Mouse (Mus musculus): Measurements from ENCODE around the gene Fam243.

Gene Fam243

DNA sequence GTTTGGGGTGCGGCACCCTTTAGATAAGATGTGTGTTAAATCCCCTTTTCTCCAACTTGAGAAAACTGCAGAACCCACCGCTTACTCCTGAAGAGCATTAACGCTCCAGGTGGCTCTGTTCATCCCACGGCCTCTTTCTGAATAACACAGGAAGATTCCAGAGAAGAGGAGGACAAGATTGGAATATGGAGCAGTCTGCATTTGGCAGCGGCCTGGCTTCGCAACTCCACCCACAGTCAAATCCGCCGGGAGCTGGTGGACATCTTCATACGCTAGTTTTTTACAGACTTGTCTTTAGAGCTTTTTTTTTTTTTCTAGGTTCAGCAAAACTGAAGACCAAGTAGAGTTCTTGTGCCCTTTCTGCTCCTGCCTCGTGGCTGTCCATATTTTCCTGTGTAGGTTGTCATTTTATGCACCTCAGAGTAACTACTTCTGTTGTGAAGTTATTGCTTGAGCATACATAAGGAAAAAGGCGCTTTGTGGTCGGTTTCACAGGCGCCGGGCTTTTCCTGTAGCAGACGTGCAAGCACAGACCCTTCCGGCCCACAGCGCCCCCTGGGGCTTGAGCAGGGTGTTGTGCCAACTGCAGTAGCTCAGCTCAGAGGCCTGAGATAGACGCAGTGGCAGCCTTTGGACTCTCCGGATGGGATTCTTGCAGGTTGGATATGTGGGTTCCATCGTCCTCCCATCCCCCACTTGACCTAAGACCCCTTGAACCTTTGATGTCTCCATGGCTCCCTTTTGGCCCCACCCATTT, 1.7 kb downstream of the Fam243 start:
- DNase-seq, result peak; percentile 60

DNA sequence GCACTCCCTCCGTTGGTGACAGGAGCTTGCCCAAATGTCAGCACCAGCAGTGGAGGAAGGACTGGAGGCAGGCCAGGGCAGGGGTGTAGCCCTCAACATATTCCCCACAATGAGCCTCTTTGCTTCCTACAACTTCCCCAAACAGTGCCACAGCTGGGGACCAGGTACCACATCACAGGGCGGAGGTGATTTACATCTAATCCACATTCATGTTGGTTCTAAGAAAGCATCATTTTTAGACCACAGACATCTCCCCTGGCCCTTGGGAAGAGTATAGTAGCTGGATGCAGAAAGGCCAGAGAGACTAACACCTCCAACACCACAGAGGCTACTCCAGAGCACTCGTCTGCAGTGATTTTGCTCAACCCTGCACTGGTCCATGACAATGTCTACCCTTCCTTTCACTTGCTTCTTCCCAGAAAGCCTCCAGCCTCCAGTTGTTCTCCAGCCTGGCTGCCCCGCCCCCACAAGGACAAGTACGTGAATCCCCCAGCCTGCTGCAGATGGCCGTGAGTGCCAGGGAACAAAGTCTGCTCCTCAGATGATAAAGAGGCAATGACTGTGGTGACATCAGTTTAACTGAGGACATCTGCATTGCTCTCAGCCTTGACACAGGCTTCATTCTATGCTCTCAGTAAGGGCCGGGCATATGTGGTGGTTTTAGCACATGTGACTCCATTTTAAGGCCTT, 5.0 kb downstream of the Fam243 start:
- DNase-seq, result no peak

DNA sequence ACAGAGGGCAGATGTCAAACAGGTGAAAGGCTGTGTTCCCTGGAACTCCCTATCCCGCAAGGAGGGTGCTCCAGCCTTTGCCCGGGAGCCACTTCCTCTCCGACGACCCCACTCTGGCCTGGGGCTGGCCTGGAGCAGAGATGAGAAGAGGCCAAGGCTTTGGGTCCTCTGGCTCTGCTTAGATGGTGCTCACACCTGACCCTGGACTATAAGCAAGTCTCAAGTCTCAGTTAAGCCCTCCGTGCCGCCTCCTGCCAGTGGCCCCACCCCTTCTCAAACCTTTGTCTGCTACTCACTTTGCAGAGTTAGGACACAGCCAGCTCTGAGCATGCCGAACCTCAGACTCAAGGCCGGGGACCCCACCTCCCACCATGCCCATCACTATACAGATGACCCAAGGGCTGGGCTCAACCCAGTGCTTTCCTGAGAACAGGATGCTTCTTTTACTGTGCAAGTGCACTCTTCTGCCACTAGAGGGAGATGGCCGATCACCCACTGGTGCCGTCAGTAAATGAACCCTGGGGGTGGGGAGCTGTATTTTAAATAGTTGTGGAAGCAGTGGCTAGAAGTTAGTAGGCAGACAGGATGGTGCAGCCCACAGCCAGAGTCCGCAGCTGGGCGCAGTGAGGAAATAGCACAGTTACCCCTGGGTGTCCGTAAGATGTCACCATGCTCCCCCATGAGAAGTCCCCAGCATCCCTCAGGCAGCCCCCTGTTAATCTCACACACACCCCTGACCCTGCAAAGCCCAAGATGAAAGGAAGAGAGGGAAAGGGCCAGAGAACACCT, 7.1 kb downstream of the Fam243 start:
- peak; percentile 59 for DNase-seq

DNA sequence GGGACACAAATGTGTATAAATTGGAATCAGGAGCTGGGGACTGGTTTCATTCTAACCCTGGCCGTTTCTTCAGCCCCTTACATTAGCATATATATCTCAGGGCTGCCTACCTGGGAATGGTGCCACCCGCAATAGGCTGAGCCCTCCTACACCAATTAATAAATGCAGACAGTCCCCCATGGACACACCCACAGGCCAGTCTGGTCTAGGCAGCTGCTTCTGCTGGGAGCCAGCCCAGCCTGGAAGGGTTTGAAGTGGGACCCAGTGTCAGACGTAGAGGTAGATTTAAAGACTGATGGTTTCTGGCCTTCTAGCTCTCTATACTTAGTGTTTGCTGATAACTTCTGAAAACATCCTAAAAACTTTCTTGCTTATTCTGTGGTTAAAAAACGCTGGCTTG, 12.1 kb downstream of the Fam243 start:
- no peak for DNase-seq

DNA sequence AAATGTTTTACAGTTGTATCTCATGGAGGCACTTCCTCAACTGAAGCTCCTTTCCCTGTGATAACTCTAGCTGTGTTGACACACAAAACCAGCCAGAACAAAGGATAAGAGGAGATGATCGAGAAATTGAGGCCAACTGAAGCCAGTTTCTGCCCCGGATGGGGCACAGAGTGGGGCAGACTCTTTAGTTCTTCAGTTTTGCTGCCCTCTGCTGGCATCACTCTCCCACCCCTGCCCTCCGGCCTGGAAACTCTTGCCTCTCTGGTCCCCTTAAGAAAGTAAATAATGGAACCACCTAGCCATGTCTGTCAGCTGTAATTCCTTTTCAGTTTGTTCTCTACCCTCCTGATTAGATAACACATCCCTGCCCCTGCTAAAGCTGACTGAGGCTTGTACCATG, 13.3 kb downstream of the Fam243 start:
- DNase-seq, result no peak

DNA sequence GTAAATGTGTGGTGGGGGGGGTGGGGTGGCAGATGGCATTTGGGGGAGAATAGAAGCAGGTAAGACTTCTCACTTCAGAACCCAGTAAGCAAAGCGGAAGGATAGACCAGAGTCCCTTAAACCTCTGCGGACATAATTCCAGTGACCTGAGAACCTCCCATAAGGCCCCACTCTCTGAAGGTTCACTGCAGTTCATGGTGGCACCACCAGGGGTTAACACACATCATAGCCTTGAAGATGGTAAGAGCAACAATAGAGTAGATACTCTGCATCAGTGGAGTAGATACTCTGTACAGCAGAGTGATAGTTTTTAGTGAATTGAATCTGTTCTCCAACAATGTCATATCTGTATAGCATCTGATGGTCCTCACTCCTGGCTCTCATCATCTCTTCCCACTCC, 15.7 kb downstream of the Fam243 start:
- no peak for DNase-seq

DNA sequence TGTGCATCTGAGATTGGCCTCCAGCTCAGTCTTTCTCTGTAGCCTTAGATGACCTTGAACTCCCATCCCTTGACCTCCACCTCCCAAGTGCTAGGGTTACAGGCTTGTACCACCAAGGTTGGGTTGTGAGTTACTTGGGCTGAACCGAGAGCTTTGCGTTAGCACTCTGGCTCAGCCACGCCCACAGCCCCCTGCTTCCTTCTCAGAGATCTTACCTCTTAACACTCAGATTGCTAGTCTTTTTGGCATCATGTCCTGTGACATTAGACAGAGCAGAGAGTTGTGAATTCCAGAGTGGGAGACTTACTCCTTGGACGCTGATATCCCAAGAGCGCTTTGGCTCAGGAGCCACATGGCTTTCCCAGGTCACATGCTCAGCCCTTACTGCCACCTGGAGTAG, 18.7 kb downstream of the Fam243 start:
- DNase-seq, result no peak

DNA sequence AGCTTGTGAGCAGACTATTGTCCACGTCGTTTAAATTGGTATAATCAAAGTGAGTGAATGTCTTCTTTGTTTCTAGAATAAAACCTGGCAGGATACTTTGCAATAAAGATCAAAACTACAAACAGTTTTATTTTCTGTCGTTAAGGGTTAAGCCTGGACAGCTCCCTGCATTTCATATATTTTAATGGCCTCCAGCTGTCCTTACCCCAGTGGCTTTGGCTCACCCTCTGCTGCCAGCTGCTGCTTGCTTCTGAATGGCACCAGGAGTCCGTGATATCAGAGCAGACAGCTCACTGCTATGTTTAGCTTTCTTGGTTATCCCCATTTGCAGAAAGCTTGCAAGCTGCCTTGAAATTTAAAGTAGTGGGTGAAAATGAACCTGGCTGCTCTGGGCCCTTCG, 19.3 kb downstream of the Fam243 start:
- no peak for DNase-seq

DNA sequence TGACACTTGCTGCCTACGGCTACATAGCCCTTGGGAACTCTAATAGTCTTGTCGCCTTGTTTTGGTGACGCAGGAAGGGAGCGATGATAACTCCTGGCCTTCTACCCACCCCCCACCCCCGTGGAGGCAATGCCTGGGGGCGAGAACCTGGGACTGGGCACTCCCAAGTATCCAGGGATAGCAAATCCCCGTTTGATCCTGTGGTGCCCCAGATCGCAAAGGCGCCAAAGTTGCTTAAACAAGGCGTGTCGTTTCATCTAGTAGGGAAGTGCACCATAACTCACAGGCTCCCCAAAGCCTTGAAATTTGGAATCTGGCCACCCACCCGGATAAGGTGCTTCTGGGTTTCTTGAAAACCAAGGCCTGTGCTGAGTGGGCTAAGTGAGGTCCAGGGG, 19.8 kb downstream of the Fam243 start:
- DNase-seq, result peak; percentile 50

DNA sequence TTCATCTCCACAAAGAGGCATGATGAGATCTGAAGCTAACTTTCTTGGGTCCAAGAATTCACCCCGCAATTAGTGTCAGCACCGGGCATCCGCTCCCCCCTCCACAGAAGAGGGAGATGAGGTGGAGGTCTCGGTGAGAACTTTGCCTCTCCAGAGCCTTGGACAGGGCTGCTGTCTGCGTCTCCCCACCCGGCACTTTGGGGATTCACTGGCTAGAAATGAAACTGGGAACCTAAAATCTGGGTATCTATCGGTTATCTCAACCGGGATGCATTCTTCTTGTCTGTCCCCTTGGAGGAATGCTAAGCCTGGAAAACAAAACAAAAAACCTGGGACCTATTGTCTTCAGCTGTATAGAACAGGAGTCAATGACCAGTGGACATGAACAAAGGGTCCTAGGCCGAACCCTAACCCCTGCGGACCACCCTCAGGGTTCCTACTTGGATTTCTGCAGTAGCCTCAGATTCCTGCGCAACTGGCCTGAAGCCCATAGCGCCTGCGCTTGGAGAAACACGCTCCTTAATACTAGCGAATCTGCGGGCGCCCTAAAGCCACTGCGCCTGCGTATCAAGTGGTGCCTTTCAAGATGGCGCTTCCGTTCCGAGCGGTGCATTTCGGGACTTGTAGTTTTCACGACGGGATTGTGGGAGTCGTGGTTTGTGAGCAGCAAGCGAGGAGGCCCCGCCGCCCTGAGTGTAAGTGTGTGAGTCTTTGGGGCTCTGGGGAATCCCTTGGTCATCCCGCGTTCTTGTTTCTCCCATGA, 20.4 kb downstream of the Fam243 start, which contains the start of gene Smim11:
Smim11 (plus strand) TSS at position 638 of the 763 bp plus-strand sequence.
- peak; percentile 96 for DNase-seq

DNA sequence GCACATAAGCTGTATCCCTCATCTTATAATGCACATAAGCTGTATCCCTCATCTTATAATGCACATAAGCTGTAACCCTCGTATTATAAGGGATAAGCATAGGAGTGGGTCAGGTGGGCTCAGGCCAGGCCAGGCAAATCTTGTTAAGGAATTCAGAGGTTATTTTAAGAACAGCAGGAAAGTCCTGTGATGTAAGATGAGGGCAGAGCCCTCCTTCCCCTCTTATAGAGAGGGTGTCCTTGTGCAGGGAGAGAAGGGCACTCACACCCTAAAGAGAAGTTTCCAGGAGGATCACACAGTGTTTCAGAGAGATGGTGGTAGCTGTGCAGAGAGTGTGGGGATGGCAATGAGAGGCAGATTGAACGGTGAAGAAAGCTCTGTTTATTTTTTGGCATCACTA, 25.9 kb downstream of the Fam243 start:
- DNase-seq, result no peak

DNA sequence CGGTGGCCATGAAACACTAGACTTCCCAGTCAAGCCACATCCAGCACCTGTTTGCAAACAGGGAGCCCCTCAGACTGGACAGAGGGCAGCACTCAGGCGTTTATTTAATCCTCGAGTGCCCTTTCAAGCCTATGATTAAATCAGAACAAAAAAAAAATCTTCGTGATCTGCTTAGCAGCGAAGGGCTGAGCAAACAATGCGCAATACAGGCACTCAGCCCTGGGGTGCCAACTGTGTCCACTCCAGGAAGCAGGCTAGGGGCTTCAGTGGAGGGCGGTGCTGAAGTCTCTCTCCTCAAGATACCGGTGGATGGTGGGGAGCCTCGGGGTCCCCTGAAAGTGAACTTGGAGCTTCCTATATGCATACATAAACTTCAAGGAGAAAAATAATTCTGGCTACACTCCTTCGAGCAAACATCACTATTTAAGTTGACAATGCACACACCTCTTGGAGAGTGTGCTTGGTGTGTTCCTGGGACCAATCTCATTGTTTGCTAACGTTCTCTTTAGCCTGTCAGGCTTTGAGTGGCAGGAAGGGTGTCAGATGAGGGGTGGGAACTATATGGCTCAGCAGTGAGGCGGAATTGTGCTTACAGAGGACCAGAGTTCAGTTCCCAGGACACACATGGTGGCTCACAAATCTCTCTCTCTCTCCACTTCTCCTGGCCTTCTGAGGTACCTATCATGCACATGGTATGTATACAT, 26.8 kb downstream of the Fam243 start:
- no peak for DNase-seq

DNA sequence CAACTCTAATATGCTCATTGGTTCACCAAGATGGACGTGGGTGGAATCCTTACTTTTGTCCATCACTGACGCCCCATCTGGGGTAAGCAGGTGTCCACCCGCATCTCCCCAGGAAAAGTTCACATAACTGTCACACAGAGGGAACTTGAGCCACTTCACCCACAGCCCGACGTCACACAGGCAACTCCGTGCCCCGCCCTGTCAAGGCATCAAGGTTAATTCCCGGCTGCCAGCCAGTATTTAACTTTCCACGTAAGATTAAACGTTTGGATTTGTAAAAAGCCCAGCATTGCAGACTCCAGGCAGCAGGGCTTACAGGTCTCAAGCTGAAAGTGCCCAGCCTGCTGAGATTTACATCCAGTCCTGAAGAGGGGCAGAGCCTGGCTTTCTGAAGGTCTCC, 29.1 kb downstream of the Fam243 start, which contains the start of gene Kcne2:
Kcne2 (plus strand) TSS at position 289 of the 400 bp plus-strand sequence.
- DNase-seq, result no peak

DNA sequence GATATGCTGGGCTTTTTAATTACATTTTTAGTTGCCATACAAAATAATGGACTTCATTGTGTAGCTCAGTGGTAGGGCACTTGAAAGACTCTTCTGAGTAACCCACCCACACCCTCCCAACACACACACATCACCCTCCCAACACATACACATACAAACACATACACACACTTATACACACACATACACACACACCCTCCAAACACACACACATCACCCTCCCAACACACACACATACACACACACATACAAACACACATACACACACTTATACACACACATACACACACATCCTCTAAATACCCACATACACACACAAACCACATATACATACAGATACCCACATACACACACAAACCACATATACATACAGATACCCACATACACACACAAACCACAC, 31.2 kb downstream of the Fam243 start:
- DNase-seq, result no peak

DNA sequence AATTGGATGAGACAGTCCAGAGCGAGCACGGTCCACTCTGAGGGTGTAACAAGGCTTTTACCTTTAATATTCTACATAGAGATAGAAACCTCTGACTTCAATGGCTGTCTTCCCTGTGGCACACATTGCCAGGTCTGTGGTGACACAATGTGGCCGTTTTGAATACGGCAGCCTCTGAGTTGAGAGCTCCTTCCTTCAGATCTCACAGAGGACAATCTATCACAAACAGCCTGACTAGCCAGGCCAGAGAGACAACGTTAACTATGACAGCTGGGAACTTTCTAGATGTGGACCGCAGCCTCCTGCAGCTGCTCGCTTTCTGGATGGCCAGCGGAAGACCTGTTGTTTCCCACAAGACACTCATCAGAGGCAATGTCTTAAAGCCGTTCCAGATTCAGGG, 32.5 kb downstream of the Fam243 start:
- DNase-seq, result peak; percentile 72

DNA sequence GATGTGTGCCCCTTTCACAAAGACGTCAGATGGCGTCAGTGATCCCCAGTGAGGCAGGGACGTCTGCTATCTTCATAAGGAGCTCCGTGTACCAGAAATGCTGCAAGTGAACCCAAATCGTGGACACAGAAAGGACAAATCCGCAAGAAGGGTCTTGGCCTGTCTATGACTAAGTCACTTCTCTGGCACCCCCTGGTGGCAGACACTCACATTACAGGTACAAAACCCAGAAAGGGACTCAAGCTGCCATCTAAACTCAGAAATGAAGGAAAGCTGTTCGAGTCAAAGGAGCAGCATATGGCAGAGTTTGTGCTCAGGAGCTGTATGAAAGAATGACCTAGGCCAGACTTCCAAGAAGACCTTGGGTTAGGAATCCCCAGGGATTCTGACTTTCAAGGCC, 34.6 kb downstream of the Fam243 start:
- DNase-seq, result peak; percentile 95

DNA sequence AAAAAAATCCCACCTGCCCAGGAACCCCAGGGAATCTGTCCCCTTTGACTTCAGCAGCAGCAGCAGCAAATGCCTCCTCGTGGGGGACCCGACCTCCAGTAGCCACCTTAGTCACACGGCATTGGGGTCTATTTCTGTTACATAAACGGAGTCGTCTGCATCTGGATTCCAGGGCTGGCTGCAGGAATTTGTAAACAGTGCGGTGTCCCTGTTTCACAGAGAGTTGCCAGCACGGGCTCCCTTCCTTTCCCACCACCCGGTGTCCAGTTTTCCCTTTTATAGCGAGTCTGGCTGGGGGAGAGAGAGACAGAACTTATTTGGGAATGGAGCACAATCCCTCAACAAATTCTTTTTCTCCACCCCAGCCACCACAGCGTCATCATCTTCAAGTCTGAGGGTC, 36.2 kb downstream of the Fam243 start:
- no peak for DNase-seq

DNA sequence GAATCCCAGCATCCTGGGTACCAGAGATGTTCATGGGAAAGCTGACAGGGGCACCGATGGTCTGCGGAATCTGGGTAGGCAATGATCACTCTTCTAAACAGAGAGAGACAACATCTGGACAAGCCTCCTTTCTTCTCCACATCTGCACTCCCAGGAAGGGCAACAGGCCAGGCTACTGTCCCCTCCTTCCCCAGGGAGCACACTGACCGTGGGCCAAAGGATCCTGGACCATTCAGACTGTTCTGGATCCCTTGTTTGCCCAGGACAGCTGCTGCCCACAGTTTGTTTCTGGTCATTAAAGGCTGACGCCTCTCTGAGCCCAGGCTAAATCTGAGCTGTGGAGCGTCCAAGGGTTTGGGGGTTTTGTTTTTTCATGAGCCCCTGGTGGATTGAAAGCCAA, 38.6 kb downstream of the Fam243 start:
- DNase-seq, result no peak

DNA sequence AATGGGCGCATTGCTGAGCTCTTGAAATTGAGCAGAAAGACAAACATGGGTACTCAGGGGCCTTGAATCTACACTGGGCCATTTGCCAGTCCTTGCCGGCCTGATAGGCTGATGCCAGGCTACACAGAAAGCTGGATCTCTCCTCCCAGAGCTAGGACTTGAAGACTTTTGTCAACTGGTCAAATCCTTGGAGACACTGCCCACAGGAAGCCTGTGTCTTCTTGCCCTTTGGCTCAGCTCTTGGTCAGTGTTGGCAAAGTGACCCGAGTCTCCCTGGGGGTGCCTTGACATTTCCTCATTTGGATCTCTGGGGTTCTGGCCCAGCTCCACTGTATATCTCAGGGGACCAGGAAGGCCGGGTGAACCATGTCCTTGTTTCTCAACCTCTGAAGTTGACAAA, 45.7 kb downstream of the Fam243 start:
- no peak for DNase-seq

DNA sequence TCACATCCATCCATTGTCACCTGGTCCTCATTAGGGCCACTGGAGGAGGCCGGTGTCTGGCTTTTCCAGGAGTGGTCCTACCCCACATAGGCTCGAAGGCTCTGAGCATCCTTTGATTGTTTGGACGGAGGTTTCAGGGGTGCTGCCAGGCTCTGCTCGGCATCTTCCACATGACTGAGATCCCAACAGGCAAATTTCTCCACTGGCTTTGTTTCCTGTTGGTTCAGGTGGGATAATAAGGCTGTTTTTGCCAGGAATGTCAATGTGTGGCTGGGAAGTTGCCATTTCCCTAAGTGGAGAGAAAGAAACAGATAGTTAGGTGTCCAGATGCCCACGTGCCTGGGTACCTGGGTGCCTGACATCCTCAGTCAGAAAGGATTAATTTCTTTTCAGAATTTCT, 46.7 kb downstream of the Fam243 start:
- DNase-seq, result no peak

Measured in kidney, postnatal 10 days (tissue).